Mouse (Mus musculus): Measurements from ENCODE around the gene Efcab9.

DNA sequence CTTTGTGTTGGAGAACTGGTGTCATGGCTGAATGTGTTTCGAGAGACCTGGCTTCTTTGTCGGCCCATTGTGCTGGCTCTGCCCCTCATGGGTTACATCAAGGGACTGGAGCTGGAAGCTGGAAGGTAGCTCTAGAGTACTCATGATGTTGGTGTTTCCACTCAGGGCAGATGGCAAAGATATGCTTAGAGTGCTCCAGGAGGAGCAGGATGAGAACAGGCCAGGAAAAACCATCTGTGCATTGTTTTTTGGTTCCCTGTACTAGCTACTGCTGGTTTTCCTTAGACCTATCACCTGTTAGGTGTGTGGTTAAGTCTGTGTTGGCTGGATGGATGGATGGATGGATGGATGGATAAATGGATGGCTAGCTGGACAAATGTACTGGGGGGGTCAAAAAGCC is 41.8 kb upstream of the Efcab9 start:
- no peak for TF ChIP-seq POLR2A (IDR thresholded peaks at IDR 0.05; ENCODE audit: extremely low read depth, insufficient read depth, low read length)
- TF ChIP-seq CTCF (IDR thresholded peaks at IDR 0.05; ENCODE audit: low read depth, low read length): no peak

Measured in liver, adult 2 months (tissue).